Mouse (Mus musculus) E14TG2a.4 (cell line): ENCODE results near the gene Iqgap2.

ENCODE experiments used
- CTCF ChIP-seq: conservative IDR thresholded peaks from 2 replicates; pipeline ENCODE4 v1.5.1; 2014; ENCODE audit warnings: low read length
- NANOG ChIP-seq: IDR thresholded peaks from 2 replicates; pipeline ENCODE4 v1.6.1; 2014; ENCODE audit warnings: borderline replicate concordance, low read length, mixed read lengths
- POU5F1 ChIP-seq: IDR thresholded peaks from 2 replicates; pipeline ENCODE4 v1.6.1; 2014; ENCODE audit warnings: low read length, borderline replicate concordance

DNA sequence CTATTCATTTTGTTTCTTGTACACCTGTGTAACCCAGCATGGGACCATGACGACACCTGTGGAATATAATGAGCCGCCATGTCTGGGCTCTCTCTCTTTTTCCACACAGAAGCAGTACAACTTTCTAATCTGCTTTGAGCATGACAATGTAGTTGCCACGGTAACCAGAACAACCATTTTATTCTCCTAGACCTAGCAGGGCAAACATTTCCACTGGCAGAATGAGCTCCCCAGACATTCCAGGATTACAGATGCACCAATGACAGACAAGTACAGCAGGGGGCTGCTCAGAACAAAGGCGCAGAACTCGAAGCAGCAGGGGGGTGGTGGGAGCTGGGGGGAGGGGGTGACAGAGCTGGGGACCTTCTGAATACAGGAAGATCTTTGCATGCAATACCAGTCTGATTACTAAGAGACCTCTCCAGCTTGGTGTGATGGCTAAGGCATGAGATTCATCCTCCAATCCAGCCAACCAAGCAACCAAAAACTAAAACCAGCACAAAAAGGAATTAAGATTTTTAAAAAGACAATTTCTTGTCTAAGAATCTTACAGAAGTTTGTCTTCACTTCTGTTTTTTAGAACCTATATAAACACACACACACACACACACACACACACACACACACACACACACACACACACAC is 84.5 kb downstream of the Iqgap2 start:
- TF ChIP-seq CTCF (no peak), NANOG (no peak), POU5F1 (no peak)
